Mouse (Mus musculus) adrenal gland, postnatal 25 days (tissue): ENCODE results near the gene Shb. TPM values are rescaled to one million over a fixed set of nuclear protein-coding genes. Genes with fewer than 3 reads are reported as not detected.
"Not testable (repeated sequence)": the region's sequence is repeated elsewhere in the genome, so short reads cannot be mapped to it uniquely, and the experiment has no call there.

Experiments used
- DNase-seq: peaks from one replicate; pipeline ENCODE4 v3.0.0; 2021; ENCODE audit warnings: mixed read lengths
- total RNA-seq: library from RNA; stranded (reverse); gene quantifications from 2 replicates; pipeline ENCODE4 v1.2.3, GENCODE M21; 2021

The Shb gene
- total RNA-seq, 1 experiment from 2014 or later, result 88.4 TPM

GRCm38 (mm10) chr4:45418229-45418950, 113.9 kb downstream of the Shb start:
- DNase-seq, result peak; percentile 43

GRCm38 (mm10) chr4:45416314-45416713, 116.0 kb downstream of the Shb start:
- DNase-seq, result no peak

DNA sequence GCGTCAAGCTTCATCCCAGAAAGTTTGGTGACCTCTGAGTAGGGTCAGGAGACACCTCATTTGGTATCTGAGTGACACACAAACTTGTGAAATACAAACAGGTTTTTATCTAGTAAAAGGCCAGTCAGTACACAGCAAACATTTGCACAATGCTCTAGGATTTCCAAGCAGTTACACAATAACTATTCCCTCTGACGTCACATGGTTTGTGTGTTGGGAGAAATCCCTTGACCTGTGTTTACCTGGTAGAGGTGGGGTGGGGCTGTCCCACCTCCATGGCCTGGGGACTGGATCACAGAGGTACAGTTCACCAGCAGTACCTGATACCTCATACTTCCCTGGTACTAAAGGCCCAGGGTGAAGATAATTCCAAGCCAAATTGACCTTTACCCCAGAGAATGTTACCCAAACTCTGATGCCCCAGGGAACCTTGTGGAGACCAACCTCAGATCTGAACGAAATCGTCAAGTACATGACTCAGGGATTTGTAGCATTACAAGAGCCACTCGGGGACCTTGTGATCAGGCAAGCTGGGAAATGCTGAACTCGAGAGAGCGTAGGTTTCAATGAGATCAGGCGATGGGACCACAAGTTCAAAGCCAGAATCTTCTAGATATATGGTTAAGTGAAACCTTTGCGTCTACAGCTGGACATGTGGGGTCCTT, 118.5 kb downstream of the Shb start:
- DNase-seq, result no peak

- peak; percentile 43 for DNase-seq
These were observed 119.7 kb downstream of the Shb start for GRCm38 (mm10) chr4:45412433-45413192.

GRCm38 (mm10) chr4:45411181-45411790, 121.0 kb downstream of the Shb start:
- no peak for DNase-seq

- DNase-seq, result peak; percentile 68
These were observed 123.0 kb downstream of the Shb start for GRCm38 (mm10) chr4:45409270-45409669.

GRCm38 (mm10) chr4:45408427-45409132, 123.7 kb downstream of the Shb start, which contains the start of gene Slc25a51:
Slc25a51 (minus strand) TSS chr4:45408766.
- peak; percentile 89 for DNase-seq

GRCm38 (mm10) chr4:45407703-45408334, 124.5 kb downstream of the Shb start:
- DNase-seq, result no peak

DNA sequence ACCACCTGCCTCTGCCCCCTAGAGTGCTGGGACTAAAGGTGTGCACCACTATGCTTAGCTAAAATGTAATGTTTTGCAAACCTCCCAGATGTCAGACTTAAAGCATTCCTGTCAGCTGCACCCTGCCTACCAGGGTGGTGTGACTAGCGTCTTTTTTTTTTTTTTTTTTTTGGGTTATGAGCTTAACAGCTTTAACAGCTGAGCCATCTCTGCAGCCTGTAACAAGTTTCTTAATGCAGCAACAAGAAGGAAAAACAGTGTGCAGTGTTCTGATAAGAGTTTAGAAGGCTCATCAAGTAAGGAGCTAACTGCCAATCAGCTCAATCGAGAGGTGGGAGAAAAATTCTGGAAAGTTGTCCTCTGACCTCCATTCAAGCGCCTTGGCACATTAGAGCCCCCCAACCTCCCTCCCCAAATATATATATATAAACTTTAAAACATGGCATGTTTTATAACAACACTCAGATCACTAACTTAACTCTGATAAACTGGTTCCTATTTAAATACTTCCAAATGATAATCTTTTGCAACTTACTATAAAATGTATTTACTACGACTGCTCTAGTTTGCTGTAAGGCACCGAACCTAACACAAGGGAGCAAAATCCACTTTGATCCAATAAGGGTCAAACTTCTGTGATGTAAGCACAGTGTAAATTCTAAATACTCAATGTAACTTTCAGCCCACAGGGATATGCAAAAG, 125.1 kb downstream of the Shb start:
- no peak for DNase-seq

- DNase-seq, result no peak
These were observed 125.9 kb downstream of the Shb start for GRCm38 (mm10) chr4:45406397-45406796.

DNA sequence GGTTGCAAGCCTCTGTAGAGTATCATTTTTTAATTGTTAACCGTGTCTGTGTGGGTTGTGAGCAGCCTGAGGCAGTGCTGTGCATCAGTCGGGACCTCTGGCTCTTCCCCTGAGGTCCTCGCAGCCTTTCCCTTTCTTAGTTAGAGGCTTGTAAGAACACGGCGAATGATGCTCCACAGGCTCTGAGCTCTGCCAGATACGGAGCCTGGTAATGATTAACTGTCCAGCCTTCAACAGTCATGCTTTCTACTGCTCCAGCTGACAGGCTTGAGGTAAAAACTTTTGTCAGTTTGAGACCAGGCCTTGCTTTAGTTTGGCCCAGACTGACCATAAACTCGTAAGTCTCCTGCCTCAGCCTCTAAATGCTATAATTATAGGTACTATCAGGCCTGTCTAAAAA, 127.0 kb downstream of the Shb start:
- no peak for DNase-seq

DNA sequence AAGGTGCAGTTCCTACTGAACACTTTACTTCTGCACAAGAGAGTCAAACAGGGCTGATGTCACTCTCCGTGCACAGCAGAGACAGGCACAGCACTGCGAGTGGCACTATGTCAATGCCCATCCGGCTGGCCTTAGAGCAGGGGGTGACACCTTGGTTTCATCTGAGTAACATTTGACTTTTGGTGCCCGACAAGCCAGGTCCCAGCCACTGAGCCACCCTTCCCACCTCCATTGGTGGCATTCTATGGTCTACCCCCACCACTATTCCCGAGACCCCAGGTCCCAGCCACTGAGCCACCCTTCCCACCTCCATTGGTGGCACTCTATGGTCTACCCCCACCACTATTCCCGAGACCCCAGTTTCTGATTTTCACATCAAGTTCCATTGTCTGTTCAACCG, 128.2 kb downstream of the Shb start:
- DNase-seq, result no peak

DNA sequence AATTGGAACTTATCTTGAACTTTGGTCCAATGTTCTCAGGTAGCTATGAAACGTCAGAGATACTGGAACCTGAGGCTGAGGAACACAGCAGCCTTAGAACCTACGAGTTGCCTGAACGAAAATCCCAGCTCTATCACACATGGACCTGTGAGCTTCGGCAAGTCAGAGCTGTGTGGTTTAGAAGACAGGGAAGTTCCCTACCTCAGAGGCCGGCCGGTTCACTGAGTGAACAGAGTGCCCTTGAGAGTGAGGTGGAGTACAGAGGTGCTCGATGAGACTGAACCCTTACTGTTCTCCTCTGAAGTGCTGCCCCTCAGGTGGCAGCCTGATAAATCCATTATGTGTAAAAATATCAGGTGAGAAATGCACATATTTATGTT, 128.8 kb downstream of the Shb start:
- no peak for DNase-seq

GRCm38 (mm10) chr4:45402878-45403498, 129.3 kb downstream of the Shb start:
- no peak for DNase-seq

- DNase-seq, result no peak
These were observed 130.0 kb downstream of the Shb start for GRCm38 (mm10) chr4:45402281-45402680.

DNA sequence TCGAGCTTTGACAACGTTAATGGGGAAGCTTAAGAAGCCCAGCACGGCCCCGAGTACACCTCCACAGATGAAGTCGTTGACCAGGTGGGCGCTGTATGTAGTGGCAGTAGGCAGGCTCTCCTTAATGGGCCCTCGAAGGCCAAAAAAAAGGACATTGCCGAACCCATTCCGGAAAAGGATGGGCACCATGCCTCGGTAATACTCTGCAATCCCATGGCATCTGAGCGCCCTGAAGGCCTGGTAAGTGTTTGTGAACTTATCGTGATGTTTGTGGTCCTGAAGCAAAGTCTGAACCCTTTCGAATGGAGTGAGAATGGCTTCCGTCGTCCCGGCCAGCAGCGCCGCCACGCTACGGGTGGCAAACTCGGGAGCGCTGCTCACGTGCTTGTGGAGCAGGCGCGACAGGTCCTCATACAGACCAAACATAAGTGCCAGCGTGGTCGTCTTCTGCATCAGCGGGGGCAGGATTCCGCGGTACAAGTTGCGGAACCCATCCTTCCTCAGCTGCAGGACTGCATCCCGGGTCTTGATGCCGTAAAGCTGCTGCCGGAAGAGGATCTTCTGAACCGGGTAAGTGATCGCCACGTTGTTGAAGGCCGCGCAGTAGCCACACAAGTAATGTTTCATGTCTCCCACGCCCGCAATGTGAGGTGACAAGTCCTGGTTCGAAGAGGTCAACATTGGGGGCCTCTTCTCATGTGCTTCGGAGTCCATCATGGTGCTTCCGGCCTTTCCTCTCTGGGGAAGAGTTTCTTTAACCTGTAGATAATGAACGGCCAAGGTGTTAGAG, 132.7 kb downstream of the Shb start:
- no peak for DNase-seq

- DNase-seq, result not testable (repeated sequence)
These were observed 134.0 kb downstream of the Shb start for GRCm38 (mm10) chr4:45398315-45398714.

DNA sequence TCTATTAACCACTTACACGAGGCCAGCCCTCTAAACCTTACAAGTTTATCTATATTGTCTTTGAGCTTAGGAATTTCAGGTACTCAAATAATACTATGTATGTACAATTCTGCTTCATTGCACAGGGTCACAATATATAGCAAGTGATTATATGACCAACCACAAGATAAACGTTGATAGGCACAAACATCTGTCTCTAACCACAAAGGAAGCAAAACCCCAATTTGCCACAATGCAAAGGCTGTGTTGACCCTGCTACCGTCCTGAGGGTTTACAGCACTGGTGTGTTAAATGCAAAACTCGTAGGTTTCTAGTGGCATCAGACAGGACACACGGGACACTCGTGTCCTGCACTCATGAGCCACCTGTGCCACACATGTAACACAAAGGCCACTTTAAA, 136.1 kb downstream of the Shb start:
- DNase-seq, result not testable (repeated sequence)

DNA sequence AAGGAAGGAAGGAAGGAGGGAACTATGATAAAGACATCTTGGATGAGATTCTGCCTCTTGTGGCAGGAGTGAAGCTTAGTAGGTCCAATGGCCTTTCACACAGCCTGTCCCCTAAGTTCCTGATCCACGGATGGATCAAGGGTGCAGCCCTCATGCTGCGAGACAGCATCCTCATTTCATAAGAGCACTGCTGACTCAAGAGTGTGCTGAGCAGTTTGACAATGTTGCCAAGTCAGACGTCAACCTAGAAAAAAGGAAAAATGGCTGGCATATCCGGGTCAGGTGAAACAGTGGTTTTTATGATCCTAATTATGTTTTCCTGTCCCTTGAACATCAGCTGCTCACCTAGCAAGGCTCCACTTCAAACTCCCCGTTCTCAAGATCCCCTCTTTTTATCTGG, 138.6 kb downstream of the Shb start:
- no peak for DNase-seq

- no peak for DNase-seq
These were observed 139.3 kb downstream of the Shb start for GRCm38 (mm10) chr4:45392994-45393393.
